Mouse (Mus musculus) CH12.LX (cell line): ENCODE measurements at regions not wholly inside any gene's neighbourhood (a gene's known extent, or its start where the extent isn't known, plus 50 kb on each side); places are given as distances from the start of the nearest gene placed in this dataset.

Source experiments
- DNase-seq: peaks from one replicate; pipeline ENCODE4 v3.0.0-alpha.2; 2013; ENCODE audit errors: extremely low read depth
- H3K27ac ChIP-seq: 2 replicates; pipeline ENCODE4 v1.5.1; 2012; ENCODE audit warnings: low read depth, mild to moderate bottlenecking, control low read depth, moderate library complexity; ENCODE audit not compliant: insufficient read depth
- H3K27me3 ChIP-seq: replicated peaks from 2 replicates; pipeline ENCODE3; 2012; ENCODE audit warnings: inconsistent platforms
- H3K36me3 ChIP-seq, 2 experiments: replicated peaks in 1 of 2; 2 replicates each; pipeline versions ENCODE3 to v1.6.1; 2012; ENCODE audit warnings: inconsistent platforms in 1 of 2, low read length in 1 of 2, mild to moderate bottlenecking in 1 of 2, mixed read lengths in 1 of 2, moderate library complexity in 1 of 2; ENCODE audit not compliant: control insufficient read depth in 1 of 2, insufficient read depth in 1 of 2
- H3K4me1 ChIP-seq, 2 experiments: 2 replicates each; pipeline ENCODE4 v1.6.1; 2012; ENCODE audit warnings: inconsistent platforms in 1 of 2, moderate library complexity in 1 of 2; ENCODE audit not compliant: insufficient read depth in 2 of 2, control insufficient read depth in 1 of 2
- H3K4me2 ChIP-seq: 2 replicates; pipeline ENCODE4 v1.6.1; 2012; ENCODE audit warnings: low read depth, mild to moderate bottlenecking, control low read depth; ENCODE audit not compliant: poor library complexity, insufficient read depth, severe bottlenecking
- H3K4me3 ChIP-seq, 3 experiments: fragments of 150-350 bp in 1 of 3; sonication (generic) in 1 of 3; replicated peaks in 1 of 3; 2 replicates each; pipeline versions ENCODE3 to v1.5.1; 2011 to 2012; ENCODE audit warnings: low read depth in 2 of 3, low read length in 2 of 3, mild to moderate bottlenecking in 2 of 3, moderate library complexity in 2 of 3, control low read depth in 1 of 3, improper control_type of control experiment in 1 of 3, inconsistent platforms in 1 of 3, mixed read lengths in 1 of 3; ENCODE audit not compliant: poor library complexity in 1 of 3
- H3K79me2 ChIP-seq: replicated peaks from 2 replicates; pipeline ENCODE4 v1.6.1; 2012; ENCODE audit warnings: mild to moderate bottlenecking, moderate library complexity; ENCODE audit not compliant: control insufficient read depth, poor library complexity, insufficient read depth, severe bottlenecking; ENCODE audit errors: extremely low read depth
- H3K9ac ChIP-seq: 2 replicates; pipeline ENCODE4 v1.6.1; 2012; ENCODE audit warnings: low read depth, mild to moderate bottlenecking, control low read depth, moderate library complexity; ENCODE audit not compliant: insufficient read depth
- H3K9me3 ChIP-seq: replicated peaks from 2 replicates; pipeline ENCODE3; 2012; ENCODE audit warnings: low read length, inconsistent platforms, mixed read lengths
- CHD1 ChIP-seq: IDR thresholded peaks from 2 replicates; pipeline ENCODE4 v1.6.1; 2012; ENCODE audit warnings: low read depth, low read length, improper control_type of control experiment, inconsistent platforms
- E2F4 ChIP-seq: IDR thresholded peaks from 2 replicates; pipeline ENCODE4 v1.6.1; 2011; ENCODE audit warnings: low read depth, low read length, improper control_type of control experiment; ENCODE audit not compliant: insufficient replicate concordance
- ELF1 ChIP-seq: IDR thresholded peaks from 2 replicates; pipeline ENCODE4 v1.6.1; 2014; ENCODE audit warnings: low read depth, mild to moderate bottlenecking, inconsistent platforms, low read length, improper control_type of control experiment
- EP300 ChIP-seq: IDR thresholded peaks from 2 replicates; pipeline ENCODE4 v1.6.1; 2011; ENCODE audit warnings: low read length, improper control_type of control experiment
- ETS1 ChIP-seq: conservative IDR thresholded peaks from 2 replicates; pipeline ENCODE4 v1.6.1; 2012; ENCODE audit warnings: low read depth, mild to moderate bottlenecking, inconsistent platforms, low read length, improper control_type of control experiment, moderate library complexity
- HCFC1 ChIP-seq: IDR thresholded peaks from 2 replicates; pipeline ENCODE4 v1.6.1; 2012; ENCODE audit warnings: low read depth, mild to moderate bottlenecking, inconsistent platforms, low read length, improper control_type of control experiment
- IRF4 ChIP-seq: IDR thresholded peaks from 2 replicates; pipeline ENCODE4 v1.6.1; 2014; ENCODE audit warnings: low read depth, mild to moderate bottlenecking, inconsistent platforms, low read length, improper control_type of control experiment
- MAFK ChIP-seq: IDR thresholded peaks from 2 replicates; pipeline ENCODE4 v1.6.1; 2011; ENCODE audit warnings: low read length, improper control_type of control experiment; ENCODE audit not compliant: insufficient replicate concordance
- MAZ ChIP-seq: IDR thresholded peaks from 2 replicates; pipeline ENCODE4 v1.6.1; 2012; ENCODE audit warnings: low read depth, mild to moderate bottlenecking, inconsistent platforms, low read length, improper control_type of control experiment, moderate library complexity
- MXI1 ChIP-seq: IDR thresholded peaks from 2 replicates; pipeline ENCODE4 v1.6.1; 2011; ENCODE audit warnings: mild to moderate bottlenecking, low read depth, low read length, improper control_type of control experiment
- MYC ChIP-seq: IDR thresholded peaks from 2 replicates; pipeline ENCODE4 v1.6.1; 2011; ENCODE audit warnings: low read depth, mild to moderate bottlenecking, improper control_type of control experiment, low read length
- NELFE ChIP-seq: IDR thresholded peaks from 2 replicates; pipeline ENCODE4 v1.6.1; 2011; ENCODE audit warnings: low read depth, low read length, improper control_type of control experiment
- NRF1 ChIP-seq: IDR thresholded peaks from 2 replicates; pipeline ENCODE4 v1.6.1; 2014; ENCODE audit warnings: low read depth, mild to moderate bottlenecking, inconsistent platforms, low read length, improper control_type of control experiment, moderate library complexity
- PAX5 ChIP-seq: IDR thresholded peaks from 2 replicates; pipeline ENCODE4 v1.6.1; 2012; ENCODE audit warnings: low read length, inconsistent platforms, mixed read lengths
- POLR2A ChIP-seq: IDR thresholded peaks from 2 replicates; pipeline ENCODE4 v1.6.1; 2011; ENCODE audit warnings: low read depth, mild to moderate bottlenecking, improper control_type of control experiment, low read length
- POLR2AphosphoS2 ChIP-seq: IDR thresholded peaks from 2 replicates; pipeline ENCODE4 v1.6.1; 2011; ENCODE audit warnings: low read depth, low read length, improper control_type of control experiment
- RAD21 ChIP-seq: IDR thresholded peaks from 2 replicates; pipeline ENCODE4 v1.6.1; 2011; ENCODE audit warnings: low read depth, mild to moderate bottlenecking, low read length, improper control_type of control experiment, moderate library complexity
- SIN3A ChIP-seq: IDR thresholded peaks from 2 replicates; pipeline ENCODE4 v1.6.1; 2012; ENCODE audit warnings: low read length, improper control_type of control experiment, inconsistent platforms
- TCF12 ChIP-seq: IDR thresholded peaks from 2 replicates; pipeline ENCODE4 v1.6.1; 2014; ENCODE audit warnings: low read depth, mild to moderate bottlenecking, inconsistent platforms, low read length, improper control_type of control experiment
- USF2 ChIP-seq: conservative IDR thresholded peaks from 2 replicates; pipeline ENCODE4 v1.6.1; 2011; ENCODE audit warnings: low read depth, low read length, improper control_type of control experiment
- ZC3H11A ChIP-seq: IDR thresholded peaks from 2 replicates; pipeline ENCODE4 v1.6.1; 2012; ENCODE audit warnings: low read depth, mild to moderate bottlenecking, inconsistent platforms, low read length, improper control_type of control experiment
- ZNF384 ChIP-seq: IDR thresholded peaks from 2 replicates; pipeline ENCODE4 v1.6.1; 2012; ENCODE audit warnings: low read depth, low read length, improper control_type of control experiment, inconsistent platforms
- dilution Hi-C: fragments of 300-500 bp; cut with MboI; formaldehyde crosslinking; loops from 2 replicates; pipeline ENCODE4 v1.14.3; 2020; ENCODE audit warnings: low sequenced_read_pairs; ENCODE audit not compliant: extremely low pct_unique_long_range_greater_than_20kb, extremely low pct_ligation_motif_present
- in situ Hi-C: fragments of 300-500 bp; cut with MboI; formaldehyde crosslinking; loops from 3 replicates; pipeline ENCODE4 v1.14.3; 2019; ENCODE audit warnings: low sequenced_read_pairs, low pct_ligation_motif_present, low pct_unique_long_range_greater_than_20kb, mixed read lengths

- H3K36me3 ChIP-seq: no peaks in the 10 kb centered on the region
- H3K27ac ChIP-seq: no peak overlapping the region
- dilution Hi-C loops: no loop called here
- no peaks in the 10 kb centered on the region for H3K27me3 ChIP-seq
- no peak overlapping the region for H3K4me2 ChIP-seq
- H3K4me1 ChIP-seq: peaks cover 29 to 80% of the 10 kb centered on the region in 2 experiments
- TF ChIP-seq E2F4: no peak
- TF ChIP-seq RAD21: no peak
- TF ChIP-seq POLR2AphosphoS2: no peak
- TF ChIP-seq CHD1: no peak
- TF ChIP-seq SIN3A: no peak
- no peak for TF ChIP-seq USF2
- TF ChIP-seq MAZ: no peak
- no peak for TF ChIP-seq MAFK
- no peak for TF ChIP-seq TCF12
- no peak overlapping the region for H3K4me3 ChIP-seq
- no peak for DNase-seq
- in situ Hi-C loops: loop anchor here (10.0 kb wide), 1 partner anchor 49 kb away; no protein-coding TSS in a partner anchor
- no peaks in the 10 kb centered on the region for H3K9me3 ChIP-seq
- no peaks in the 10 kb centered on the region for H3K79me2 ChIP-seq
- no peak overlapping the region for H3K9ac ChIP-seq
Observed at GRCm38 (mm10) chr1:128535537-128536150, 56.4 kb downstream of the Cxcr4 start.

- Histone ChIP-seq H3K36me3 (no peaks in the 10 kb centered on the region), H3K27me3 (no peaks in the 10 kb centered on the region), H3K79me2 (no peaks in the 10 kb centered on the region), H3K9ac (no peak overlapping the region), H3K4me1 (peaks cover 29 to 79% of the 10 kb centered on the region in 2 experiments), H3K9me3 (no peaks in the 10 kb centered on the region), H3K27ac (peak overlapping the region; percentile 32; the same call in 1 of the 2 replicates), H3K4me2 (no peak overlapping the region), H3K4me3 (no peak overlapping the region)
- TF ChIP-seq USF2: no peak
- no peak for TF ChIP-seq ELF1
- 0 out of 2 replicates have a peak, but pooled peaks have one; percentile 19 for TF ChIP-seq IRF4
- peak; percentile 12; the same call in 1 of the 2 replicates for TF ChIP-seq HCFC1
- TF ChIP-seq MAZ: no peak
- TF ChIP-seq ZNF384: no peak
- TF ChIP-seq MXI1: no peak
- no peak for TF ChIP-seq NRF1
- TF ChIP-seq TCF12: peak; percentile 31; the same call in 1 of the 2 replicates
- TF ChIP-seq EP300: 0 out of 2 replicates have a peak, but pooled peaks have one; percentile 29
- TF ChIP-seq ETS1: peak; percentile 26; the same call in 1 of the 2 replicates
- TF ChIP-seq RAD21: no peak
- TF ChIP-seq MYC: no peak
- TF ChIP-seq CHD1: no peak
- no peak for TF ChIP-seq POLR2A
- no peak for TF ChIP-seq SIN3A
- no peak for TF ChIP-seq ZC3H11A
- no peak for TF ChIP-seq NELFE
- no peak for TF ChIP-seq PAX5
- in situ Hi-C loops: loop anchor here (10.0 kb wide), 1 partner anchor 52 kb away; no protein-coding TSS in a partner anchor
- DNase-seq: no peak
- dilution Hi-C loops: no loop called here
Observed at GRCm38 (mm10) chr1:128532632-128533031, 59.5 kb downstream of the Cxcr4 start.
